Mouse (Mus musculus): ENCODE measurements around the gene Mfap2. TPM values are rescaled to one million over a fixed set of nuclear protein-coding genes. Genes with fewer than 3 reads are reported as not detected.

The Mfap2 gene
- total RNA-seq, 1 experiment from 2014 or later = 26.0 TPM

DNA sequence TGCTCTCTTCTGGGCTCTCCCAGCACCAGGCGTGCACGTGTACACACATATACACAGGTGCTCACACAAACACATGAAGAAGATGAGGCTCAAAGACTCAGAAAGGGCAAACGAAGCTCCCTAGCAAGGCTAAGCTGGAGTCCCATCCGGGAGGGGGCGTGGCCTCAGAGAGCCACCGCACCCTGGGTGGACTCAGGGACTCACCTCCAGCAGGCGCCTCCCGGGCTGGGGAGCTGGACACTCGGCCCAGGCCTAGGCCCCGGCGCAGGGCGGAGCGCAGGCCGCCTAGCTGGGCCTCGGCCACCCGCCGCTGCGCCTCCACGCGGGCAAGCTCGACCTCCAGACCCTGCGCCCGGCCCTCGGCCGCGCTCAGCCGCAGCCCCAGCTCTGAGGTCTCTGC, 14.8 kb downstream of the Mfap2 start:
- DNase-seq = no peak

- no peak for DNase-seq
Measured at GRCm38 (mm10) chr4:141030541-141031206, 20.5 kb downstream of the Mfap2 start.

- DNase-seq = peak; percentile 92
Measured at GRCm38 (mm10) chr4:141031733-141032132, 21.5 kb downstream of the Mfap2 start.

DNA sequence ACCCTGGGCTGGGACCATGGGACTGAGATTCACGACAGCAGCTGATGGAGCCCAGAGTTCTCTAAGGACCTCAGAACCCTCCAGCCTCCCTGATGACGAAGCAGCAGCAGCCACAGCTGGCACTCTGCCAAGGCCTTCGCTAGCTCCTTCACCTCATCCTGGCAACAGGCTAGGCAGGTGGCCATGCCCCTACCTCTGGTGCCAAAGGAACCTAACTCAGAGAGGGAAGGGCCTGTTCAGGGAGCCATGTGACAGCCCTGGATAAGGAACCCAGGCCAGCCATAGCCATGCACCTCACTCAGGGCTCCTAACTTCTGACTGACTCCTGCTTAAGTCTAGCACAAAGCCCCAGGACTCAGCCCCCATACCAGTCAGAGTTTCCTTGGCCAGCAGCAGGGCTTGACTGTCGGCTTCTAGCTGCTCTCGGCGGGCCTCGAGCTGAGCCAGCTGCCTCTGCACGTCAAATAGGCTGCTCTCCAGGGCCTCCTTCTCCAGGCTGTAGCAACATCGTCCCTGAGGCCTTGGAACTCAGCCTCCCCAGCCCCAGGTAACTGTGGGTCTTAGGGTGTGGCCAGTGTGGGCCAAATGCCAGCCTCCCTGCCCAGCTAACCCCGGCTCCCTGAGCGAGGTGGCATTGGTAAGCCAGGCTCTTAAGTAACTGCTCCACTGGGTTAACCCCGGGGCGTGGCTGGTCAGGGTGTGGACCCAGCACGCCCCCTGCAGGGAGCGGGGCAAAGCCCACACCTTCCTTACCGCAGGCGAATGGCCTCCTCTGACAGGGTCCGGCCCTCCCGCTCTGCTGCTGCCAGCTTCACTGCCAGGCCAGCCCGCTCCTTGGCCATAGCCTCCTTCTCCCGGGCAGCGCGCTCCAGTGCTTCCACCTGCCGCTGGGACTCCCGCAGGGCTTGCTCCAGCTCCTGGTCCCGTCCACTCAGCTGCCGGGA, 23.7 kb downstream of the Mfap2 start:
- DNase-seq = peak; percentile 76

- peak; percentile 75 for DNase-seq
Measured at GRCm38 (mm10) chr4:141041117-141041516, 30.9 kb downstream of the Mfap2 start.

- DNase-seq = peak; percentile 76
Measured at GRCm38 (mm10) chr4:141044816-141045215, 34.6 kb downstream of the Mfap2 start.

- no peak for DNase-seq
Measured at GRCm38 (mm10) chr4:141048810-141049475, 38.7 kb downstream of the Mfap2 start.

- DNase-seq = peak; percentile 44
Measured at GRCm38 (mm10) chr4:141049476-141049835, 39.2 kb downstream of the Mfap2 start.

- no peak for DNase-seq
Measured at GRCm38 (mm10) chr4:141052442-141052841, 42.2 kb downstream of the Mfap2 start.

DNA sequence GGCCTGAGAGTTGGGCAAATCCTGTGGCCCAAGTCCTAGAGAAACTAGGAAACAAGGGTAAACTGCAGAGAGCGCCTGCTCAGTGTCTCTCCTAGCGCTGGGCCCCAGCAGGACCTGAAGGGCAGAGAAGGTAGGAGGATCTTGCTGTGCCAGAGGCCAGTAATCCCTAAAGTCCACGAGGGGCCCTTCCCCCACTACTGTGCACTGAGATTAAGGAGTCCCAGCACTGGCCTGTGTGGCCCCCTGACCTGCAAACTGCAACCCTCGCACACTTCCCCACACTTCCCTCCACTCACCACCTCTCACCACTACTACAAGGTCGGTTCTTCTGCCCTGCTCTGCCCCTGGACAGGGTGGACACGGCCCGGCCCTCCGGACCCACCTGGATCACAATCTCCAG, 42.9 kb downstream of the Mfap2 start:
- no peak for DNase-seq

- peak; percentile 37 for DNase-seq
Measured at GRCm38 (mm10) chr4:141053568-141054161, 43.4 kb downstream of the Mfap2 start.

- DNase-seq = no peak
Measured at GRCm38 (mm10) chr4:141056970-141057369, 46.8 kb downstream of the Mfap2 start.

- DNase-seq = no peak
Measured at GRCm38 (mm10) chr4:141058835-141059234, 48.6 kb downstream of the Mfap2 start.

DNA sequence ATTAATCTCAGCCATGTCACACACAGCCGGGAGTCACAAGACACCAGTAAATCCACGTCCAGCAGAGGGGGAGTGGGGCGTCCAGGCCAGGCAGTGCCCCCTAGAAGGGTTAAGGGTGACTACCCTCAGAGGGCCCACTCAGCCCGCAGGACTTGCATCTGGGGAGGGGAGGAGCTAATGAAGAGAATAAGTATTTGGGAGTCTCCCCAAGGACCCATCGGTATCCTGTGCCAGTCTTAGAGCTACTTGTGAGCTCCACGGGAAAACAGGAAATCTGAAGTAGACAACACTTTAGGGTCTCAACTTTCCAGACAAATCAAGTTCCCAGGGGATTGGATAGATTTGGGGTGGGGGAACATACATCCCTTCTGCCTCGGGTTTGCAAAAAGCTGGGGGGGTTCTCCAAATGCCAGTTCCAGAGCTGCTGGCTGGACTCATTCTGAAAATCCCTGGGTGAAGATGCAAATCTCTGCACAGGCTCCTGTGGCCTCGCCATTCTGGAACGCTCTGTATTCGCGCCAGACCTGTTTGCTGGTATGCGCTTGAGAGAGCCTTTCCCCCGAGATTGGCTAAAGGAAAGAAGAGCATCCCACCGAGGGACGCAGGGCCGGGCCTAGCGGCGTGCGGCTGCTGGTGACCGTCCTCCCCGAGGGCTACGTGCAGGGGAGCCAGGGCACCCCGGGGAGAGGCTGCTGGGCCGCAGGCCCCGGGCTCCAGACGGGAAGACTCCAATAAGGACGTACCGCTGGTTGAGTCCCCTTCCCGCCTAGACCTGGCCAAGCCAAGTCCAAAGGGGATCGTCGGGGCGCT, 49.6 kb downstream of the Mfap2 start:
- no peak for DNase-seq

- peak; percentile 100 for DNase-seq
Measured at GRCm38 (mm10) chr4:141060426-141061301, 50.4 kb downstream of the Mfap2 start, which contains the start of gene Crocc. Crocc (minus strand) TSS chr4:141060550.

GRCm38 (mm10) chr4:141064104-141064659, 54.0 kb downstream of the Mfap2 start:
- no peak for DNase-seq

- peak; percentile 92 for DNase-seq
Measured at GRCm38 (mm10) chr4:141065123-141065522, 54.9 kb downstream of the Mfap2 start.
